In the genomic region with DNA sequence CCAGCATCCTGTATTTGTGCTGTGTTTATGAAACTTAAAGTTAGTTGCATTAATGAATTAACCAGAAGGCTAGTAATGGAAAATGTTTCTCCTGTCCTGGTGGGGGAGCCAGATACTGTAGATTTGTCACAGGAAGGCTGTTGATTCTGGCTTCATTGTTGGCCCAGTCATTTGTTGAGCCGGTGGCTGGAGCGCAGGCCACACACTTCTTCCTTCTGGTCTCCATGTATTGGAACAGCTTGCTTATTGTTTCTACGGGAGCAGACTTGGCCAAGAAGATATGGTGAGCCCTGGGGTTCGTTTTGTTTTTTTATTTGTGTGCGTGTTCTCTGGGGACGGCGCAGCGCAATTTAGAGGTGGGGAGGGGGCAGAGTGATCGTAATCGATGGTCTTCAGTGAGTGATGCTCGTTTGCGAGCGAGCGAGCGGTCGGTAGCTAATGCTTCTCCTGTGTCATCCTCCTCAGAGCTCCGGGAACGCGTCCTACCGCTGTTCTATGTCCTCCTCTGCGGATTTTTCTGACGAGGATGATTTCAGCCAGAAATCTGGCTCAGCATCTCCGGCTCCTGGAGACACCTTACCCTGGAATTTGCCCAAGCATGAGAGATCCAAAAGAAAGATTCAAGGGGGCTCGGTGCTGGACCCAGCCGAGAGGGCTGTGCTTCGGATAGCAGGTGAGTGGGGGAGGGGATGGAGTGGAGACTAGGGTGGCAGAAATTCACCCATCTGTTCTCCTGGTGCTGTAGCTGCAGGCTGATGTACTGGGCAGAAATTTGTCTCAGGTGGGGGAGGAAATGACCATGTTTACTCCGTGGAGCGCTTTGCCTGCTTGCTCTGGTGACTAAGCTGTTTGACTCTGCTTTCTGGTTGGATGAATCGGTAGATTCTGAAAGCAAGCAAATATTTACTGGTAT, we compare ENCODE assay signal across 8 mouse cellular contexts.
DNase-seq lines count a peak whose midpoint lies in the region; ATAC-seq and TF ChIP-seq lines count a peak whose summit lies in the region.

No protein-coding gene starts in this region.

- TF ChIP-seq EP300 in ES-Bruce4 (IDR thresholded peaks at IDR 0.05; ENCODE audit: insufficient read depth, low read depth, low read length): no peak

- no peaks in the 10 kb centered on the region for H3K9me3 ChIP-seq in ES-Bruce4 (replicated peaks; ENCODE audit: control insufficient read depth, insufficient read depth, low read length, poor library complexity, severe bottlenecking)
- no peaks in the 10 kb centered on the region for H3K9me3 ChIP-seq in forebrain, embryonic 15.5 days
- no peaks in the 10 kb centered on the region for H3K9me3 ChIP-seq in liver, embryonic 16.5 days (replicated peaks; ENCODE audit: control insufficient read depth, low read length)
- H3K9me3 ChIP-seq in neural tube, embryonic 12.5 days: no peaks in the 10 kb centered on the region

- no peaks in the 10 kb centered on the region for H3K36me3 ChIP-seq in ES-Bruce4 (ENCODE audit: control insufficient read depth, insufficient read depth, low read length, poor library complexity, severe bottlenecking)
- no peaks in the 10 kb centered on the region for H3K36me3 ChIP-seq in forebrain, embryonic 15.5 days
- H3K36me3 ChIP-seq in liver, embryonic 16.5 days (ENCODE audit: control insufficient read depth, insufficient read depth): no peaks in the 10 kb centered on the region
- no peaks in the 10 kb centered on the region for H3K36me3 ChIP-seq in neural tube, embryonic 12.5 days

- H3K9ac ChIP-seq in ES-Bruce4 (ENCODE audit: low read depth, poor library complexity, severe bottlenecking): peak overlapping the region; percentile 64
- peak overlapping the region; percentile 68 for H3K9ac ChIP-seq in forebrain, embryonic 15.5 days (replicated peaks)
- H3K9ac ChIP-seq in liver, embryonic 16.5 days (ENCODE audit: low read depth, low read length): 0 out of 2 replicates have a peak overlapping the region, but pooled peaks have one; percentile 12
- peak overlapping the region; percentile 65 for H3K9ac ChIP-seq in neural tube, embryonic 12.5 days

- TF ChIP-seq POLR2A in ES-Bruce4 (IDR thresholded peaks at IDR 0.05; ENCODE audit: insufficient read depth, low read length): no peak

- H3K4me2 ChIP-seq in forebrain, embryonic 15.5 days (replicated peaks): peak overlapping the region; percentile 79
- peak overlapping the region; percentile 57 for H3K4me2 ChIP-seq in liver, embryonic 16.5 days (ENCODE audit: low read depth, low read length)
- peak overlapping the region; percentile 73 for H3K4me2 ChIP-seq in neural tube, embryonic 12.5 days (replicated peaks)

- peak overlapping the region; percentile 79 for H3K4me3 ChIP-seq in ES-Bruce4 (ENCODE audit: low read depth, low read length)
- peak overlapping the region; percentile 69 for H3K4me3 ChIP-seq in forebrain, embryonic 15.5 days
- peak overlapping the region; percentile 48 for H3K4me3 ChIP-seq in liver, embryonic 16.5 days (ENCODE audit: low read depth, low read length)
- H3K4me3 ChIP-seq in neural tube, embryonic 12.5 days: peak overlapping the region; percentile 58

- peaks cover 2% of the 10 kb centered on the region for H3K4me1 ChIP-seq in ES-Bruce4 (ENCODE audit: control insufficient read depth, insufficient read depth, low read length)
- H3K4me1 ChIP-seq in forebrain, embryonic 15.5 days: peaks cover 38% of the 10 kb centered on the region
- peaks cover 3% of the 10 kb centered on the region for H3K4me1 ChIP-seq in liver, embryonic 16.5 days (ENCODE audit: control insufficient read depth, low read depth, low read length)
- peaks cover 26% of the 10 kb centered on the region for H3K4me1 ChIP-seq in neural tube, embryonic 12.5 days

- H3K27me3 ChIP-seq in ES-Bruce4 (ENCODE audit: control insufficient read depth, insufficient read depth, low read length, poor library complexity, severe bottlenecking): no peaks in the 10 kb centered on the region
- H3K27me3 ChIP-seq in forebrain, embryonic 15.5 days: no peaks in the 10 kb centered on the region
- H3K27me3 ChIP-seq in liver, embryonic 16.5 days (ENCODE audit: control insufficient read depth, insufficient read depth, low read depth, low read length): peaks cover 3% of the 10 kb centered on the region; the same call in 1 of the 2 replicates
- H3K27me3 ChIP-seq in neural tube, embryonic 12.5 days (replicated peaks): no peaks in the 10 kb centered on the region

- peak; percentile 35 for TF ChIP-seq CTCF in ES-Bruce4 (IDR thresholded peaks at IDR 0.05; ENCODE audit: low read depth, low read length)

- intact Hi-C loops in heart, postnatal 25 days (cut with DNase I): loop anchor here (2.0 to 10.0 kb wide), 5 partner anchors 36 to 399 kb away; no protein-coding TSS in a partner anchor

- peak; percentile 66 for DNase-seq in heart, postnatal 25 days (ENCODE audit: low spot score)
- peak; percentile 66 to 77 for DNase-seq in kidney, postnatal 4 days
- DNase-seq in thymus, postnatal 14 days: peak; percentile 33

- peak overlapping the region; percentile 93 for H3K27ac ChIP-seq in ES-Bruce4 (ENCODE audit: insufficient read depth, low read length)
- H3K27ac ChIP-seq in forebrain, embryonic 15.5 days (replicated peaks): peak overlapping the region; percentile 92
- peak overlapping the region; percentile 37 for H3K27ac ChIP-seq in liver, embryonic 16.5 days (ENCODE audit: low read length)
- peak overlapping the region; percentile 46; the same call in 1 of the 2 replicates for H3K27ac ChIP-seq in neural tube, embryonic 12.5 days

- WGBS in forebrain, embryonic 15.5 days: under 1% methylated on average over 29 of the region's 29 CpGs
- WGBS in liver, embryonic 16.5 days (ENCODE audit: insufficient replicate concordance): 3% methylated on average over 29 of the region's 29 CpGs
- WGBS in neural tube, embryonic 12.5 days: under 1% methylated on average over 29 of the region's 29 CpGs

- peak; percentile 81 for ATAC-seq in cerebellum, adult (ENCODE audit: insufficient number of reproducible peaks, low FRiP score, low TSS enrichment)
- ATAC-seq in forebrain, embryonic 15.5 days (replicated peaks): peak; percentile 81
- peak; percentile 55 for ATAC-seq in liver, embryonic 16.5 days (ENCODE audit: low read depth)
- ATAC-seq in neural tube, embryonic 12.5 days (ENCODE audit: low FRiP score, low read depth): peak; percentile 76

Comparison
In these comparisons a context has a peak if more than half of its experiments do, and no peak if none do; other contexts are left out.
1. Peak in every context shown above with its lines: DNase-seq, ATAC-seq, H3K4me3 ChIP-seq and H3K27ac ChIP-seq.
2. H3K27ac ChIP-seq: peak in every context shown above with its lines; median percentile 93 in ES-Bruce4; 92 in forebrain, embryonic 15.5 days; 46 in neural tube, embryonic 12.5 days; 37 in liver, embryonic 16.5 days.
3. H3K9ac ChIP-seq: peak in every context shown above with its lines; median percentile 68 in forebrain, embryonic 15.5 days; 65 in neural tube, embryonic 12.5 days; 64 in ES-Bruce4; 12 in liver, embryonic 16.5 days.